Mouse (Mus musculus): ENCODE measurements around the gene Nell2.

- no peak for TF ChIP-seq CTCF (IDR thresholded peaks at IDR 0.05; ENCODE audit: insufficient read depth, low read length)
- no peak for TF ChIP-seq POLR2A (IDR thresholded peaks at IDR 0.05; ENCODE audit: borderline replicate concordance, extremely low read depth, low read depth, low read length)
These were observed 392.3 kb downstream of the Nell2 start for GRCm38 (mm10) chr15:95135926-95136609.
